Mouse (Mus musculus): ENCODE results near the gene Mtcl1. TPM values are rescaled to one million over a fixed set of nuclear protein-coding genes. Genes with fewer than 3 reads are reported as not detected.
"Not testable (repeated sequence)": the region's sequence is repeated elsewhere in the genome, so short reads cannot be mapped to it uniquely, and the experiment has no call there.

The Mtcl1 gene
- total RNA-seq, 2 experiments from 2014 or later: 30.0 to 41.4 TPM

- peak; percentile 63 to 78 for DNase-seq (ENCODE audit: low spot score in 2 of 2)
Observed at GRCm38 (mm10) chr17:66448421-66449405, 837 bp downstream of the Mtcl1 start.

DNA sequence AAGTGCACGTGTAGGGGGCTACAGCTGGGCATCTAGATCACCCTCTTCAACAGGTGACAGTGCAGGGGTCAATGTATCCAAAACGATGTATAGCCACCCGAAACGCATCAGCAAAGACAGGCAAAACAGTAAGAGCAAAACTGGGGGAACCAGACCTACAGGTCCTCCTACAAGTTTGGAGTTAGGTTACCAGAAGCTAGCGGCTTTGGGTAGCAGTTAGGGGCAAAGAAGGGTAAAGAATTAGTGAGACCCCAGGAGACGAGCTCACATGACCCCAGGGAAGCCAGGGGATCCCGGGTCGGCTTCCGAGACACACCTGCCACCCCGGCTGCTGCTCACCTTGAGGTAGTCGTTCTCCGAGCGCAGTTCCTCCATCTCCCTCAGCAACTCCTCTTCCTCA lies 1.6 kb downstream of the Mtcl1 start:
- no peak for DNase-seq (ENCODE audit: low spot score in 2 of 2)

GRCm38 (mm10) chr17:66447007-66447312 lies 2.6 kb downstream of the Mtcl1 start:
- DNase-seq (ENCODE audit: low spot score in 2 of 2): no peak

DNA sequence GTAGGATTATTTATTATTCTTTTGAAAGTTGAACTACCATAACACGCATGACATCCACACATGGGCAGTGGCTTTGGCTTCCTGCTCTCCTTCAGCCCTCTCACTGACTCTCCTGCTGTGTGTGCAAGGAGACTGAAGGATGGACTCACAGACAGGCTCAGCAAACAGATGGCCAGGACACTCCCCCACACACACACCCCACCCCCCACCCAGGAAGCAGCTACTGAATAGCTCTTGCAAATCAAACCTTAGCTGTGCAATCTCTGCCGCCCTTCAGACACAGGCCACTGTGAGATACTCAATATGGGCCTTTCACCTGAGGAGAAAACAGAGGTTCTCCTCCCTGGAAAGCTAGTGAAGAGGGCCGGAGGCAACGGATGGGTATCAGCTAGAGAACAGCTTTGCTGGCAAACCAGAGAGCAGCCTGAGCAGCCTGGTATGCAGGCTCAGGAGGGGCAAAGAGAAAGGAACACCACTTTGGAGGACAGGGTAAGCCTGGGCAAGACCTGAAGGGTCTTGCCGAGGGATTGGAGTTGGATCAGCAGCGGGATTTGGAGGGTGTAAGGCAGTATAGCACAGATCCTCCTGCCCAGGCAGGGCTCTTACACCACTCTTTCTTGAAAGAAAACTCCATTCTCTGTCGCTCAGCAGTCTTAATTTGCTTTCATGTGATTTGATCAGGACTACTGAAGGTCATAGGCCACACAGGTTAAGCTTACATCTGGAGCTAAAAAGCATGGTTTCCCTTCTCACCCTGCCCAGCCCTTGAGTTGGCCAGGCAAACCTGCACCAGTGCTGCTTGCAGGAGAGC lies 3.1 kb downstream of the Mtcl1 start:
- no peak for DNase-seq (ENCODE audit: low spot score in 2 of 2)

- no peak for DNase-seq (ENCODE audit: low spot score in 2 of 2)
Observed at GRCm38 (mm10) chr17:66444059-66444700, 5.4 kb downstream of the Mtcl1 start.

DNA sequence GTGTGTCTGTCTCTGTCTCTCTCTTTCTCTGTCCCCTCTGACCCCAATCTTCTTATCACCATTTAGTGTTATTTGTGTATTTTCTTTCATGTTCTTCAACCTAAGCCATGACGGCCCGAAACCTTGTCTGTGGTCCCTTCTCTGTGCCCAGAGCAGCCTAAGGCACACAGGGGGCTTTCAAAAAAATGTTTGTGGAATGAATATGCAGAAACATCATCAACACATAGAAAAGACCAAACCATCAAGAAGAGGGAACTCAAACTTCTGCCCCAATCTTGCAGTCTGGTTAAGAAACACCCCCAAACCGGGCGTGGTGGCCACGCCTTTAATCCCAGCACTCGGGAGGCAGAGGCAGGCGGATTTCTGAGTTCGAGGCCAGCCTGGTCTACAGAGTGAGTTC lies 9.7 kb downstream of the Mtcl1 start:
- no peak for DNase-seq (ENCODE audit: low spot score in 2 of 2)

DNA sequence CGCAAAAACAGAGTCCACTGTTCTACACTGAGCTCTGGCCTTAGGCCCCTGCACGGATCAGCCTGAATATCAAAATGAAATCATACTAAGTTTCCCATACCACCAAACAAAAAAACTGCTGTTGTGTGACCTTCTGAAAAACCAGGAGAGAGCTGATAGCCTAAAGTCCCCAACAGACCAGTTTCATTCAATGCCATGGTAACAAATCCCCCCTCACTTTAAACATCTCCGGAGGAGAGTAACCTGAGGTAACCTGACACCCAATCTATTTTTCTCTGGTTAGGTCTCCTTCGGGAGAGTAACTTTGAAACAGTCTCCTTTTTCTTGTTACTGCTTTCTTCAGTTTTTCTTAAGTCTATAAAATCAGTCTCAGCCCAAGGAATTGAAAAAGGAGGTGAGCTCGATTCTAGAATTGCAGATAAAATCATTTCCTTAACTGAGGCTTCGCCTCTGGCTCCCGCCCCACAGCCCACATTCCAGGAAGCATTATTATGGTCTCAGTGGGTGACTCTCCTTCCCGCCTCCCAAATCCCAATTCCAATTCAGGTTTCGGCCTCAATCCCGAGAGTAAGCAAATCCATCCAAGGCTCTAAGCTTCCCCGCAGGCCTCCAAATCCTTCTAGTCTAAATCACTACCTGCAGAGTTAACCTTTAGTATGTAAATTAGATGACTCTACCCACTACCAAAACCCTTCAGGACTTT lies 10.3 kb downstream of the Mtcl1 start:
- no peak for DNase-seq (ENCODE audit: low spot score in 2 of 2)

GRCm38 (mm10) chr17:66438137-66438536 lies 11.4 kb downstream of the Mtcl1 start:
- no peak for DNase-seq (ENCODE audit: low spot score in 2 of 2)

DNA sequence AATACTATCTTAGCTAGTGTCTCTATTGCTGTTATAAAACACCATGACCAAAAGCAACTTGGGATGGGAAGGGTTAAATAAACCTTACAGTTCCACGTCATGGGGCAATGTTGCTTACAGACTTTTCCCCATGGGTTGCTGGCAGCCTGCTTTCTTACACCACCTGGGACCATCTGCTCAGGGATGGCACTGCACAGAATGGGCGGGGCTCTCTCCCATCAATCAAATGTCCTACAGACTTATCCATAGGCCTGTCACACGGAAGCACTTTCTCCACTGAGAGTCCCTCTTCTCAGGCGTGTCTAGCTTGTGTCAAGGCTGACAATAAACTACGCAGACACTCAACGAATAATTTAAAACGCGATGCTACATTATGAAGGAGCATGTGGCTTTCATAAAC lies 12.7 kb downstream of the Mtcl1 start:
- no peak for DNase-seq (ENCODE audit: low spot score in 2 of 2)

DNA sequence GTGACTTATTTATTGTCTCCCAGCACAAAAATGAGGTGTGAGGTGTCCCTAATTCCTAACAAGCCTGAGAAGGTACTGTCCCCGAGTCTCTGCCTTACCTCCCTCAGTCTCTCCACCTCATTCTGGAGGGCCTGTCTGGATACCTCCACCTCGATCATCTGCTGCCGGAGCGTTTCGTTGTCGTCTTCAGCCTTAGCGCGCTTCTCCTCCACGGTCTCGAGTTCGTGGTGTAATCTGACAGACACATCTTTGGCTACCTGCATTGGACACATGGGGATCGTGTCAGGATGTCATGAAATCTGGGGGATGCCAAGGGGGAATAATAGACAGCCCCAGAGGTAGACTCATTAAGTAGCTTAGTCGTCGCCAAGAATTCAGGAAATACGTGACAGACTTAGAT lies 13.6 kb downstream of the Mtcl1 start:
- DNase-seq (ENCODE audit: low spot score in 2 of 2): no peak

DNA sequence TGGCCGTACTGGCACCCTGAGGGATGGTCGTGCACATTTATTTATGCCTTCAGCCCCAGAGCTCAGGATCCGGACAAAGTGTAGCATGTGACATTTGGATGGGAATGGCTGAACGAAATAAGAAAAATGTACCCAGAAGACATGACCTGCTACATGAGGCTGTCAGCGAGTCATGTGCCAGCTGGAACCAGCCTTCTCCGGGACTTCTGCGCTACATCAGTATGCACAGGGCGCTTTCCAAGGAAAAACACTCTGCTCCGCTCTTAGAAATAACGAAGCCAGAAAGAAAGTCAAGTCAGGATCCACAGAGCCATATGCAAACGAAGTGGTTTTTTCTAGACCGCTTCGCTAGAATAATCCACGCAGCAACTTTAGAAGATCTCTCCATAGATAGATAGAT lies 14.5 kb downstream of the Mtcl1 start:
- no peak for DNase-seq (ENCODE audit: low spot score in 2 of 2)

DNA sequence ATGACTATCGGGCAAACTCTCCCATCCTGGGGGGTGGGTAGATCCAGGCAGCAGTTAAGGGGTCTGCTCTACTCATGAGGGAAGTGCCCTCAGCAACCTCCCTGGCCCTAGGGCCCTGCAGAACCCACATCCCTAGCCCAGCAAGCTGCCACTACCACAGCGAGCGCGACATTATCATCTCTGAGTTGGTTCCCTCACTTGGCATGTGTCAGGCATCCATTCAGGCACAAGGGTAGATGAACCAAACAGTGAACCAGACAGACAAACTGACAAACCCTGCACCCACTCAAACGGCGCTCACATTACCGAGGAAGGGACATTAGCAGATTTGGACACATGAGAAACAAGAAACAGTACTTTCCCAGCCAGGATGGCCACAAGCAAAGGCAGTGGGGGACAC lies 15.0 kb downstream of the Mtcl1 start:
- no peak for DNase-seq (ENCODE audit: low spot score in 2 of 2)

DNA sequence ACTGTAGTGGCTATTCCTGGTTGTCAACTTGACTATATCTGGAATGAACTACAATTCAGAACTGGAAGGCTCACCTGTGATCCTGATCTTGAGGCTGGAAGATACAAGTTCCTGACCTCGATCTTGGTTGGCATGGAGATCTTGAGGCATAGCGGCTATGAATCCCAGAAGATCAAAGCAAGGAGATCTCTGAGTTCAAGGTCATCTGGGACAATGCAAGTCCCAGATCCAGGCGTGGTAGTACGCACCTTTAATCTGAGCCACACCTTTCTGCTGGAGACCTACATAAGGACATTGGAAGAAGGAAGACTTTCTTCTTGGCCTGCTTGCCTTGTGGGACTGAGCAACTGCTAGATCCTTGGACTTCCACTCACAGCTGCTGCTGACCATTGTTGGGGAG lies 24.9 kb downstream of the Mtcl1 start:
- DNase-seq (ENCODE audit: low spot score in 2 of 2): not testable (repeated sequence)

- DNase-seq (ENCODE audit: low spot score in 2 of 2): no peak
Observed at GRCm38 (mm10) chr17:66419421-66419820, 30.1 kb downstream of the Mtcl1 start.

- DNase-seq (ENCODE audit: low spot score in 2 of 2): no peak
Observed at GRCm38 (mm10) chr17:66417748-66418147, 31.8 kb downstream of the Mtcl1 start.

- no peak for DNase-seq (ENCODE audit: low spot score in 2 of 2)
Observed at GRCm38 (mm10) chr17:66417329-66417728, 32.2 kb downstream of the Mtcl1 start.

DNA sequence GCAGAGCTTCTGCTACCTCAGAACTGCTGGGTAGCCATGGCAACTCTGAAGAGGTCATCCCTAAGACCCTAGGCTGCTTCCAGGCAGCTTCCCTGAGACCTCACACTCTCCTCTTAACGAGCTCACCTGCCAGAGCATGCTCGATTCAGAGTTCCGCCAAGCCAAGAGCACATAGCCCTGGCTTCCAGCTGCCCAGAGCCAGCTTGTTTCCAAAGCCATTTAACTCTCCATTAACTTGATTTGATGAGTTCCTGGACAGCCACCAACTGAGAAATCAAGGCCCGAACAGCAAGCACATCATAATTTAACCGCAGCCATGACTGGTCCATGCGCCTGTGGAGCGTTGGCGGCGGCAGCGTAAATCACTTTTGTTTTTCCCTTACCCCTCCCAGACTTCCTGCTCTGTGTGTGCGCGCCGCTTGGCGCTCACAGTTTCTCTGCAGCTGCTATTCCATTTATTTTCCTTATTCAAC lies 32.7 kb downstream of the Mtcl1 start:
- DNase-seq (ENCODE audit: low spot score in 2 of 2): peak; percentile 40 to 46

DNA sequence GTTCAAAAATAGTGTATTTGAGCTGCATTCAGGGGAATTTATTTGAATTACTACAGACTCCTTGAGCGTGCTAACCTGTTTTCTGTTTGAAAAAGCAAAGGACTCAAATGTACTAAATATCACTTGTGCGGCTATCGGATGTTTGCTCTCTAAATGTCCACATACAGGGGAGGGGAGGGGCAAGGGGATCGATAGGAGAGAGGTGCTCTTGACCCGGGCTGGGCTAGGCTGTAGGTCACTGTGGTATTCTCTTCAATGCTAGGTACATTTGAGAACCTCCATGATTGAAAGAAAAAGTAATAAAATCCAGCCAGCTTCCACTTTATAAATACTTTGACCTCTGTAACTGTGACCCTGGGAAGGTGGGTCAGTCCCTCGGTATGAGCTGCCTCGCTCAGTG lies 33.1 kb downstream of the Mtcl1 start:
- no peak for DNase-seq (ENCODE audit: low spot score in 2 of 2)

DNA sequence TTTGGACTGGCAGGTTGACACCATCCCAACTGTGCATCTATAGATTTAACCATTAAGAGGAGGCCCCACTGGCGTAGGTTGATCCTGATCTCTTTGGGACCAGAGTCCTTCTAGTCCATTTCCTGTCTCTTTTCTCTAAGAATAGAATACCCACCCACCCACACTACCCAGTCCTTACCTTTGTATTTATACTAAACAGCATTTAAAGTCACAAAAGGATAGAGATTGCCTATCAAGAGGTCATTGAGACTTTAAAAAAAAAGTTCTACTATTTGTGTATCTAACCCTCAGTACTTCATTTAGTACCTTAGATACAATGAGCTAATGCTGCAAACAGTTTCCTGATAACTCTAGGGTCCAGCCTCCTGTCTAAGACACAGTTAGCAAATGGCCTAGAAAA lies 35.2 kb downstream of the Mtcl1 start:
- no peak for DNase-seq (ENCODE audit: low spot score in 2 of 2)

DNA sequence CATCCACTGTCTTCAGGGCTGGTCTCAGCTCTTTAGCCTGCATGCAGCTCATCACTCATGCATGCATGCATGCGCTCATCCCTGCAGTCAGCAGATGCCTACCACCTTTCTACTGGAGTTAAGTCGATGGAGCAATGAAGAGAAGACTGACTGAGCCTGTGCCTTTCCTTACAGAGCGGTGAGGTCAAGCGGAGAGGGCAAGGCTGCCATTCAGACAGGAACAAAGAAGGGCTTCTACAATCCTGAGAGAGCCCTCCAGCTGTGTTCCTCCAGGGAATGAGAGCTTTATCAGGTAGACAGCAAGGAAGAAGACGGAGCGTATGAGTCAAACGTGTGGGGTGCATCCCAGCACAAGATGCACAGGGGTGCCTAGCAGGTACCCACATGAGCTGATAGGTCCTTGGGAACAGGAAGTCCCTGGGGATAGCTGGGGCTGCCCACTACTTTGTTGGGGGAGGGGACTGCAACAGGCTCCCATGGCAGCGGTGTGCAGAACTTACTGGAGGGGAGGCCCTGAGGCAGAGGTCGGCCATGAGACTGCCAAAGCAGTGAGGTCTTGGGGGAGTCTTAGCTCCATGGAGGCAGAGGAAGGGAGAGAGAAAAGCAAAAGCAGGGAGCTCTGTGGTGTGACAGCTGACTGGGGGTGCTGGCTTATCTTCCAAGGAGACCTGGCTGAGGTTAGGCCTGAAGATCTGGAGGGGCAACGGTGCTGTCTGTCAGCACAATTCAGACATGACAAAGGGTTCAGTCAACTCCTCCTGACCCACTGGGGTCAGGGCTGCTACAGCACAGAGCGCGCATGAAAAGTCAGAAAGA lies 37.2 kb downstream of the Mtcl1 start:
- DNase-seq (ENCODE audit: low spot score in 2 of 2): no peak
